Mouse (Mus musculus) limb, embryonic 11.5 days (tissue): ENCODE measurements around the gene Olfr310. TPM values are rescaled to one million over a fixed set of nuclear protein-coding genes. Genes with fewer than 3 reads are reported as not detected.

ENCODE experiments used
- ATAC-seq: fragments of 200-750 bp; cut with Nextera tagmentation; 2 replicates; pipeline ENCODE4 v1.8.0; 2017; ENCODE audit warnings: low read depth; ENCODE audit not compliant: insufficient number of reproducible peaks, low FRiP score, low TSS enrichment
- DNase-seq: peaks from one replicate; pipeline ENCODE4 v3.0.0-alpha.2; 2015; ENCODE audit warnings: low spot score
- H3K27ac ChIP-seq: fragments of 300-500 bp; sonication (generic); replicated peaks from 2 replicates; pipeline ENCODE4 v1.5.1; 2014; ENCODE audit warnings: low read depth, mild to moderate bottlenecking, low read length
- H3K27me3 ChIP-seq: fragments of 300-500 bp; sonication (generic); 2 replicates; pipeline ENCODE4 v1.6.1; 2014; ENCODE audit warnings: mild to moderate bottlenecking, low read length, mixed read lengths; ENCODE audit not compliant: control insufficient read depth, insufficient read depth
- H3K36me3 ChIP-seq: fragments of 300-500 bp; sonication (generic); 2 replicates; pipeline ENCODE4 v1.6.1; 2014; ENCODE audit warnings: mild to moderate bottlenecking, low read length, moderate library complexity, mixed read lengths; ENCODE audit not compliant: control insufficient read depth, insufficient read depth
- H3K4me1 ChIP-seq: fragments of 300-500 bp; sonication (generic); 2 replicates; pipeline ENCODE4 v1.6.1; 2014; ENCODE audit warnings: low read length, mixed read lengths; ENCODE audit not compliant: control insufficient read depth, insufficient read depth
- H3K4me2 ChIP-seq: fragments of 300-500 bp; sonication (generic); 2 replicates; pipeline ENCODE4 v1.6.1; 2014; ENCODE audit warnings: low read depth, mild to moderate bottlenecking, moderate library complexity; ENCODE audit not compliant: severe bottlenecking
- H3K4me3 ChIP-seq: fragments of 300-500 bp; sonication (generic); 2 replicates; pipeline ENCODE4 v1.5.1; 2014; ENCODE audit warnings: low read depth, low read length
- H3K9ac ChIP-seq: fragments of 300-500 bp; sonication (generic); 2 replicates; pipeline ENCODE4 v1.6.1; 2014; ENCODE audit warnings: mild to moderate bottlenecking, low read length
- H3K9me3 ChIP-seq: fragments of 300-500 bp; sonication (generic); 2 replicates; pipeline ENCODE4 v1.6.1; 2016; ENCODE audit warnings: low read length; ENCODE audit not compliant: control insufficient read depth
- WGBS: fragments of 180-500 bp; shearing (Covaris S2); extraction: QIAGEN DNeasy Blood & Tissue Kit; methylation state at CpG from one replicate; pipeline ENCODE4 v1.1.7; 2014; 5-methylcytosine and 5-hydroxymethylcytosine counted together
- microRNA-seq: library from miRNA; unstranded; fragments of <30 nt; microRNA quantifications from one replicate; pipeline ENCODE4, GENCODE M21; 2016
- polyA plus RNA-seq: library from polyadenylated mRNA; unstranded; fragments of >200 nt; fragmentation: Nextera tagmentation; extraction: Ambion mirVana; gene quantifications from 2 replicates; pipeline ENCODE4 v1.2.1, GENCODE M21; 2014

Olfr310 gene
- polyA plus RNA-seq = not detected in 2 replicates

GRCm38 (mm10) chr7:86277072-86277471 is at the start of gene Olfr310:
Gene Olfr310 (minus strand): TSS chr7:86277172.
- H3K4me1 ChIP-seq = no peaks in the 10 kb centered on the region
- no peak for ATAC-seq
- 48% methylated on average over 1 of the region's 1 CpGs for WGBS

DNA sequence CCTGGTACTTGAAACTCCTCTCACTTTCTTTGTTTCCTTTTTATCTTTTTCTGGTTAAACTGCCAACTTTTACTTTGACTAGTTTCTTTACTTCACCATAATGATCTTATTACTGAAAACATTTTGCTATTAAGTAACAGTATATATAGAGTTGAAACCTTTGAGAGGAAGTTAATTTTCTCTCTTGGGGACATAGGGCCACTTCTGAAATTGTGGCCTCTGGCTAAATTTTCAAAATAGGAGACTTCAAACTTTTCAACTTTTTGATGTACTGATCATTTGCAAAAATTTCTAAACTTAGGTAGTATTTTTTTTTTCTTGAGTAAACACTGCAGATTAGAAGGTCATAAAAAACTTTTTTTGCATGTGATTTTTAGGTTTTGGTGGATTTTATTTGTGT is 48.6 kb upstream of the Olfr310 start, which contains the start of gene Olfr308:
Olfr308 (minus strand) TSS at position 101 of the 400 bp plus-strand sequence.
- no peak within 1 kb of the TSS for H3K9ac ChIP-seq
- no peak for DNase-seq
- H3K27me3 ChIP-seq = no peaks in the 10 kb centered on the region
- H3K4me1 ChIP-seq = no peaks in the 10 kb centered on the region
- no peak within 1 kb of the TSS for H3K4me2 ChIP-seq
- ATAC-seq = no peak
- H3K27ac ChIP-seq = no peak within 1 kb of the TSS
- H3K36me3 ChIP-seq = no peaks in the 10 kb centered on the region
- H3K9me3 ChIP-seq = no peaks in the 10 kb centered on the region
- H3K4me3 ChIP-seq = no peak within 1 kb of the TSS

More at GRCm38 (mm10) chr7:86277072-86277471, at the start of gene Olfr310:
- H3K27ac ChIP-seq = no peak within 1 kb of the TSS
- no peaks in the 10 kb centered on the region for H3K36me3 ChIP-seq
- no peak within 1 kb of the TSS for H3K4me3 ChIP-seq
- H3K9me3 ChIP-seq = no peaks in the 10 kb centered on the region
- no peak within 1 kb of the TSS for H3K9ac ChIP-seq
- H3K27me3 ChIP-seq = no peaks in the 10 kb centered on the region
- no peak for DNase-seq
- no peak within 1 kb of the TSS for H3K4me2 ChIP-seq

GRCm38 (mm10) chr7:86321323-86321722 is 44.4 kb upstream of the Olfr310 start:
- no peaks in the 10 kb centered on the region for H3K9me3 ChIP-seq
- H3K27ac ChIP-seq = no peak overlapping the region
- no peak overlapping the region for H3K9ac ChIP-seq
- H3K4me2 ChIP-seq = no peak overlapping the region
- DNase-seq (no peak), ATAC-seq (no peak)
- no peaks in the 10 kb centered on the region for H3K4me1 ChIP-seq
- WGBS = 83% methylated on average over 2 of the region's 2 CpGs
- H3K36me3 ChIP-seq = no peaks in the 10 kb centered on the region
- H3K4me3 ChIP-seq = no peak overlapping the region
- H3K27me3 ChIP-seq = no peaks in the 10 kb centered on the region

- no peak for ATAC-seq
- no peak within 1 kb of the TSS for H3K9ac ChIP-seq
- no peaks in the 10 kb centered on the region for H3K9me3 ChIP-seq
- no peak for DNase-seq
- H3K27me3 ChIP-seq = no peaks in the 10 kb centered on the region
- H3K4me2 ChIP-seq = no peak within 1 kb of the TSS
- no peaks in the 10 kb centered on the region for H3K36me3 ChIP-seq
- WGBS = 88% methylated on average over 2 of the region's 2 CpGs
- no peaks in the 10 kb centered on the region for H3K4me1 ChIP-seq
- no peak within 1 kb of the TSS for H3K27ac ChIP-seq
- H3K4me3 ChIP-seq = no peak within 1 kb of the TSS
These were observed 36.6 kb upstream of the Olfr310 start, which contains the start of gene Olfr309 for GRCm38 (mm10) chr7:86313608-86314007. Gene Olfr309 (minus strand): TSS chr7:86313708.

DNA sequence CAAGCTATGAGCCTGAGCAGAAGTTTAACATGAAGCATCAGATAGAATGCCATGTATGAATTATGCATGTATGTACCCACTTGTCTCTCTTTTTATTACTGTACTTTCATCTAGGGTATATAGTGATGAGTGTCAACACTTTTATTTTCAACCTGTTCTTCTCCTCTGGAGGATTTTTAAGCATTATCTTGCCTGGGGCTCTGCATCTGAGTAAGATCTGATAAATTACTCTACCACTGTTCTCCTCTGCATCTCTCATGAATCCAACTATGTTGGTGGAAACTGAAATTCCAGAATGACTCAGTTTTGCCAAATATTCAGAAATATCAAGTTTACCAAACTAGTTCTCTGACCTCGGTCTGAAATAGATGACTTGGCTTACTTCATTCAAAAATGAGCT is 30.8 kb downstream of the Olfr310 start, which contains the start of gene Vmn2r76:
Vmn2r76 (minus strand) TSS at position 101 of the 400 bp plus-strand sequence.
- no peak for DNase-seq
- no peak within 1 kb of the TSS for H3K4me3 ChIP-seq
- no peaks in the 10 kb centered on the region for H3K9me3 ChIP-seq
- H3K4me1 ChIP-seq = no peaks in the 10 kb centered on the region
- no peak within 1 kb of the TSS for H3K27ac ChIP-seq
- no peaks in the 10 kb centered on the region for H3K27me3 ChIP-seq
- H3K36me3 ChIP-seq = no peaks in the 10 kb centered on the region
- H3K9ac ChIP-seq = no peak within 1 kb of the TSS
- no peak for ATAC-seq
- H3K4me2 ChIP-seq = no peak within 1 kb of the TSS
- 84% methylated on average over 1 of the region's 1 CpGs for WGBS

Small RNA genes within 50 kb of the gene (microRNA-seq; reads per million reads assigned to microRNA genes)
- not detected for gene Gm23192

Other genes starting within 250 kb of the Olfr310 start
- not detected in 2 replicates for gene Vmn2r75, start 105.4 kb downstream of the Olfr310 start, polyA plus RNA-seq
- gene Vmn2r76, start 30.9 kb downstream of the Olfr310 start, polyA plus RNA-seq = not detected in 2 replicates
- gene Olfr309, start 36.5 kb upstream of the Olfr310 start, polyA plus RNA-seq = not detected in 2 replicates
- not detected in 2 replicates for gene Olfr308, start 48.5 kb upstream of the Olfr310 start, polyA plus RNA-seq
- not detected in 2 replicates for gene Olfr307, start 60.4 kb upstream of the Olfr310 start, polyA plus RNA-seq
- gene Olfr305, start 89.8 kb upstream of the Olfr310 start, polyA plus RNA-seq = not detected in 2 replicates
- gene Olfr304, start 109.5 kb upstream of the Olfr310 start, polyA plus RNA-seq = not detected in 2 replicates
- gene Olfr303, start 120.6 kb upstream of the Olfr310 start, polyA plus RNA-seq = not detected in 2 replicates
- gene Olfr301, start 126.7 kb upstream of the Olfr310 start, polyA plus RNA-seq = not detected in 2 replicates
- not detected in 2 replicates for gene Olfr299, start 182.7 kb upstream of the Olfr310 start, polyA plus RNA-seq
- gene Olfr298, start 215.3 kb upstream of the Olfr310 start, polyA plus RNA-seq = not detected in 2 replicates
- not detected in 2 replicates for gene Olfr297, start 242.8 kb upstream of the Olfr310 start, polyA plus RNA-seq